In genomic region chr15:61538930-61539329, GRCm38 (mm10) we compare ENCODE assay signal across 21 mouse cellular contexts.
DNase-seq lines count a peak whose midpoint lies in the region; ATAC-seq lines count a peak whose summit lies in the region.
"Had no signal": no experiment of that assay in that cellular context is flagged by ENCODE, and none has a peak within 500 bp of the region (broad histone marks: within the 10 kb centered on the region; RNA-seq: fewer than 3 reads in every experiment).

No protein-coding gene starts in this region.

- H3K4me1 ChIP-seq in midbrain, embryonic 11.5 days (ENCODE audit: control insufficient read depth, insufficient read depth, low read length) = 0 out of 2 replicates have a peak, but pooled peaks cover 2% of the 10 kb centered on the region

- H3K4me2 ChIP-seq in midbrain, embryonic 11.5 days = no peak overlapping the region
- H3K4me2 ChIP-seq: embryonic facial prominence, embryonic 13.5 days; forebrain, embryonic 12.5 days; hindbrain, embryonic 14.5 days had no signal

- WGBS in midbrain, embryonic 11.5 days = 57% methylated on average over 5 of the region's 5 CpGs

- no peaks in the 10 kb centered on the region for H3K27me3 ChIP-seq in midbrain, embryonic 11.5 days (ENCODE audit: control insufficient read depth, insufficient read depth, low read length)
- H3K27me3 ChIP-seq: embryonic facial prominence, embryonic 13.5 days; forebrain, embryonic 12.5 days had no signal

- no peak overlapping the region for H3K9ac ChIP-seq in midbrain, embryonic 11.5 days (ENCODE audit: low read length)
- H3K9ac ChIP-seq: embryonic facial prominence, embryonic 13.5 days; forebrain, embryonic 12.5 days; hindbrain, embryonic 14.5 days had no signal

- no peak for ATAC-seq in midbrain, embryonic 11.5 days (ENCODE audit: low FRiP score)

- peak; percentile 10 for DNase-seq in thymus, postnatal 14 days
- no peak for DNase-seq in thymus, adult 18-20 months
- peak; percentile 41 for DNase-seq in CD4-positive, CD25-positive, alpha-beta regulatory T cell, adult 2 months (ENCODE audit: low read depth, low spot score)
- DNase-seq in T-cell, adult 2 months (ENCODE audit: low spot score) = peak; percentile 7
- peak; percentile 42 for DNase-seq in naive thymus-derived CD4-positive, alpha-beta T cell, adult 2 months (ENCODE audit: low read depth)
- DNase-seq in right cerebral cortex, adult 18-20 months = no peak
- no peak for DNase-seq in midbrain, embryonic 11.5 days (ENCODE audit: low spot score, missing footprints)
- DNase-seq in adrenal gland, postnatal 14 days = no peak
- DNase-seq: adrenal gland, postnatal 25 days; cerebellum, adult 18-20 months; cerebellum, adult 9-11 months; cerebellum, postnatal 36 days; gastrocnemius, postnatal 10 days; heart, adult 18-20 months; heart, postnatal 10 days; heart, postnatal 4 days had no signal

- no peak overlapping the region for H3K4me3 ChIP-seq in midbrain, embryonic 11.5 days (ENCODE audit: low read depth, low read length)
- H3K4me3 ChIP-seq: embryonic facial prominence, embryonic 13.5 days; forebrain, embryonic 12.5 days; heart, embryonic 10.5 days had no signal

- no peak overlapping the region for H3K27ac ChIP-seq in midbrain, embryonic 11.5 days (ENCODE audit: low read depth, low read length)
- H3K27ac ChIP-seq: embryonic facial prominence, embryonic 13.5 days; forebrain, embryonic 12.5 days; heart, embryonic 10.5 days; hindbrain, embryonic 14.5 days had no signal

- H3K36me3 ChIP-seq in midbrain, embryonic 11.5 days (ENCODE audit: control insufficient read depth, insufficient read depth, low read length) = no peaks in the 10 kb centered on the region
- H3K36me3 ChIP-seq: embryonic facial prominence, embryonic 13.5 days; forebrain, embryonic 12.5 days; G1E; heart, embryonic 10.5 days had no signal

- H3K9me3 ChIP-seq in midbrain, embryonic 11.5 days (ENCODE audit: control insufficient read depth, low read length) = no peaks in the 10 kb centered on the region
- H3K9me3 ChIP-seq: embryonic facial prominence, embryonic 13.5 days; forebrain, embryonic 12.5 days; G1E; heart, embryonic 10.5 days had no signal

Comparison
In these comparisons a context has a peak if more than half of its experiments do, and no peak if none do; other contexts are left out.
1. DNase-seq: peak in thymus, postnatal 14 days (single experiment), CD4-positive, CD25-positive, alpha-beta regulatory T cell, adult 2 months (single experiment), T-cell, adult 2 months (single experiment) and naive thymus-derived CD4-positive, alpha-beta T cell, adult 2 months (single experiment); none in thymus, adult 18-20 months (0 of 2), right cerebral cortex, adult 18-20 months (single experiment), midbrain, embryonic 11.5 days (single experiment) and adrenal gland, postnatal 14 days (single experiment).